Mouse (Mus musculus): ENCODE data around the gene Gnai2. TPM values are rescaled to one million over a fixed set of nuclear protein-coding genes. Genes with fewer than 3 reads are reported as not detected.

Gene Gnai2
- total RNA-seq, 2 experiments from 2014 or later: 139 to 152 TPM

GRCm38 (mm10) chr9:107662342-107662741, 27.2 kb upstream of the Gnai2 start:
- intact Hi-C loops (cut with DNase I; ENCODE audit: low total_unique reads): no loop called here
- no peak for DNase-seq

GRCm38 (mm10) chr9:107660777-107661176, 25.6 kb upstream of the Gnai2 start:
- intact Hi-C loops (cut with DNase I; ENCODE audit: low total_unique reads): no loop called here
- DNase-seq: no peak

GRCm38 (mm10) chr9:107659961-107660360, 24.8 kb upstream of the Gnai2 start:
- DNase-seq: no peak
- intact Hi-C loops (cut with DNase I; ENCODE audit: low total_unique reads): no loop called here

GRCm38 (mm10) chr9:107659551-107659950, 24.4 kb upstream of the Gnai2 start:
- DNase-seq: no peak
- intact Hi-C loops (cut with DNase I; ENCODE audit: low total_unique reads): no loop called here

- DNase-seq: no peak
- intact Hi-C loops (cut with DNase I; ENCODE audit: low total_unique reads): no loop called here
Observed at GRCm38 (mm10) chr9:107658096-107658495, 22.9 kb upstream of the Gnai2 start.

- DNase-seq: no peak
- intact Hi-C loops (cut with DNase I; ENCODE audit: low total_unique reads): no loop called here
Observed at GRCm38 (mm10) chr9:107657144-107657543, 22.0 kb upstream of the Gnai2 start.

- intact Hi-C loops (cut with DNase I; ENCODE audit: low total_unique reads): no loop called here
- no peak for DNase-seq
Observed at GRCm38 (mm10) chr9:107654585-107654984, 19.4 kb upstream of the Gnai2 start.

GRCm38 (mm10) chr9:107653474-107653873, 18.3 kb upstream of the Gnai2 start:
- DNase-seq: no peak
- intact Hi-C loops (cut with DNase I; ENCODE audit: low total_unique reads): no loop called here

- peak; percentile 4 for DNase-seq
- intact Hi-C loops (cut with DNase I; ENCODE audit: low total_unique reads): no loop called here
Observed at GRCm38 (mm10) chr9:107650708-107651481, 15.7 kb upstream of the Gnai2 start.

- no peak for DNase-seq
Observed at GRCm38 (mm10) chr9:107650225-107650624, 15.1 kb upstream of the Gnai2 start.

GRCm38 (mm10) chr9:107648767-107649166, 13.6 kb upstream of the Gnai2 start:
- no peak for DNase-seq
- intact Hi-C loops (cut with DNase I; ENCODE audit: low total_unique reads): loop anchor here (2.0 kb wide), 1 partner anchor 26 kb away; no protein-coding TSS in a partner anchor

More at GRCm38 (mm10) chr9:107650225-107650624, 15.1 kb upstream of the Gnai2 start:
- intact Hi-C loops (cut with DNase I; ENCODE audit: low total_unique reads): no loop called here

GRCm38 (mm10) chr9:107646975-107647374, 11.8 kb upstream of the Gnai2 start:
- no peak for DNase-seq
- intact Hi-C loops (cut with DNase I; ENCODE audit: low total_unique reads): no loop called here

GRCm38 (mm10) chr9:107645577-107645976, 10.4 kb upstream of the Gnai2 start:
- peak; percentile 75 for DNase-seq
- intact Hi-C loops (cut with DNase I; ENCODE audit: low total_unique reads): loop anchor here (2.0 kb wide), 1 partner anchor 43 kb away; no protein-coding TSS in a partner anchor

GRCm38 (mm10) chr9:107645153-107645510, 10.0 kb upstream of the Gnai2 start:
- intact Hi-C loops (cut with DNase I; ENCODE audit: low total_unique reads): loop anchor here (2.0 kb wide), 1 partner anchor 42 kb away; no protein-coding TSS in a partner anchor

GRCm38 (mm10) chr9:107644495-107645152, 9.5 kb upstream of the Gnai2 start:
- intact Hi-C loops (cut with DNase I; ENCODE audit: low total_unique reads): loop anchor here (2.0 kb wide), 1 partner anchor 42 kb away; no protein-coding TSS in a partner anchor

More at GRCm38 (mm10) chr9:107645153-107645510, 10.0 kb upstream of the Gnai2 start:
- no peak for DNase-seq

GRCm38 (mm10) chr9:107643544-107644214, 8.5 kb upstream of the Gnai2 start:
- intact Hi-C loops (cut with DNase I; ENCODE audit: low total_unique reads): loop anchor here (2.0 kb wide), 1 partner anchor 41 kb away; no protein-coding TSS in a partner anchor
- DNase-seq: no peak

More at GRCm38 (mm10) chr9:107644495-107645152, 9.5 kb upstream of the Gnai2 start:
- peak; percentile 93 for DNase-seq

- intact Hi-C loops (cut with DNase I; ENCODE audit: low total_unique reads): no loop called here
- no peak for DNase-seq
Observed at GRCm38 (mm10) chr9:107641666-107642065, 6.5 kb upstream of the Gnai2 start.

- intact Hi-C loops (cut with DNase I; ENCODE audit: low total_unique reads): no loop called here
- no peak for DNase-seq
Observed at GRCm38 (mm10) chr9:107640257-107640772, 5.1 kb upstream of the Gnai2 start.

GRCm38 (mm10) chr9:107637070-107637469, 1.9 kb upstream of the Gnai2 start:
- intact Hi-C loops (cut with DNase I; ENCODE audit: low total_unique reads): no loop called here
- no peak for DNase-seq
